Mouse (Mus musculus) heart, embryonic 14.5 days (tissue): Measurements from ENCODE around the gene Crhr2. TPM values are rescaled to one million over a fixed set of nuclear protein-coding genes. Genes with fewer than 3 reads are reported as not detected.

Experiments used
- ATAC-seq: fragments of 200-750 bp; cut with Nextera tagmentation; 2 replicates; pipeline ENCODE4 v1.8.0; 2017; ENCODE audit warnings: low read depth, moderate TSS enrichment; ENCODE audit not compliant: insufficient number of reproducible peaks, insufficient read depth, low FRiP score
- H3K27ac ChIP-seq, 2 experiments: fragments of 200-500 bp in 1 of 2; fragments of 300-500 bp in 1 of 2; sonication (generic) in 1 of 2; replicated peaks in 1 of 2; 2 replicates each; pipeline ENCODE4 v1.5.1; 2012 to 2014; ENCODE audit warnings: low read depth in 2 of 2, low read length in 2 of 2, control low read depth in 1 of 2, mild to moderate bottlenecking in 1 of 2, mixed read lengths in 1 of 2; ENCODE audit not compliant: control insufficient read depth in 1 of 2, insufficient read depth in 1 of 2
- H3K27me3 ChIP-seq: fragments of 300-500 bp; sonication (generic); 2 replicates; pipeline ENCODE4 v1.6.1; 2014; ENCODE audit warnings: mild to moderate bottlenecking, low read length, control low read depth; ENCODE audit not compliant: control insufficient read depth, insufficient read depth
- H3K36me3 ChIP-seq: fragments of 300-500 bp; sonication (generic); 2 replicates; pipeline ENCODE4 v1.6.1; 2014; ENCODE audit warnings: mild to moderate bottlenecking, control low read depth, low read length, mixed read lengths; ENCODE audit not compliant: control insufficient read depth, insufficient read depth
- H3K4me1 ChIP-seq, 2 experiments: fragments of 200-500 bp in 1 of 2; fragments of 300-500 bp in 1 of 2; sonication (generic) in 1 of 2; 2 replicates each; pipeline ENCODE4 v1.6.1; 2012 to 2014; ENCODE audit warnings: low read length in 2 of 2, control low read depth in 1 of 2, mixed read lengths in 1 of 2; ENCODE audit not compliant: control insufficient read depth in 2 of 2, insufficient read depth in 2 of 2
- H3K4me2 ChIP-seq: fragments of 300-500 bp; sonication (generic); 2 replicates; pipeline ENCODE4 v1.6.1; 2014; ENCODE audit warnings: mild to moderate bottlenecking, low read length
- H3K4me3 ChIP-seq, 2 experiments: fragments of 200-500 bp in 1 of 2; fragments of 300-500 bp in 1 of 2; sonication (generic) in 1 of 2; 2 replicates each; pipeline ENCODE4 v1.5.1; 2012 to 2014; ENCODE audit warnings: low read length in 2 of 2, mild to moderate bottlenecking in 2 of 2, control low read depth in 1 of 2, low read depth in 1 of 2, moderate library complexity in 1 of 2; ENCODE audit not compliant: control insufficient read depth in 1 of 2, insufficient read depth in 1 of 2
- H3K9ac ChIP-seq: fragments of 300-500 bp; sonication (generic); 2 replicates; pipeline ENCODE4 v1.6.1; 2014; ENCODE audit warnings: mild to moderate bottlenecking, low read length
- H3K9me3 ChIP-seq: fragments of 300-500 bp; sonication (generic); 2 replicates; pipeline ENCODE4 v1.6.1; 2016; ENCODE audit warnings: low read length, control low read depth; ENCODE audit not compliant: control insufficient read depth
- WGBS: fragments of 180-500 bp; shearing (Covaris S2); extraction: QIAGEN DNeasy Blood & Tissue Kit; methylation state at CpG from one replicate; pipeline ENCODE4 v1.1.7; 2014; 5-methylcytosine and 5-hydroxymethylcytosine counted together
- polyA plus RNA-seq: library from polyadenylated mRNA; unstranded; fragments of >200 nt; fragmentation: Nextera tagmentation; extraction: Ambion mirVana; gene quantifications from 2 replicates; pipeline ENCODE4 v1.2.1, GENCODE M21; 2014

Crhr2 gene
- polyA plus RNA-seq, 1 experiment from 2014 or later: 10.0 TPM

DNA sequence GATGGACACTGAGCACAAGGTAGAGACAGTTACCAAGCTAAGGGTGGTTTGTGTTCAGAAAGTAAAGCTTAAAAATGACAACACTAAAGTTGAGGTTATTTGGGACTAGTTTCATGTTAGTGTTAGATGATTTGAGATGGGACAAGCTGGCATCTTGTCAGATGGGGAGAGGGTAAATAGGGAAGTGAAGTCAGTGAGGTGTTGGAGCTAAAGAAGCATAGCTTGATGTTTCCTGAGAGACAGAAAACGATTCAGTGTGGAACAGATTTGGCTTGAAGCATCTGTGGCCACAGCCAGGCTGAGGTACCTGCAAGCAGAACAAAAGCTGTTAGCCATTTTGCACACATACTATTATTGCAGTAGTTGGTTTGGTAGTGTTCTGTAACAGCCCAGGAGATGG is 87.5 kb downstream of the Crhr2 start:
- Histone ChIP-seq H3K36me3 (peaks cover 35% of the 10 kb centered on the region), H3K4me3 (no peak overlapping the region), H3K9me3 (no peaks in the 10 kb centered on the region), H3K4me1 (peaks cover 0 to 4% of the 10 kb centered on the region in 2 experiments; a peak in 2 of 4 replicates), H3K27me3 (no peaks in the 10 kb centered on the region), H3K9ac (no peak overlapping the region), H3K27ac (no peak overlapping the region), H3K4me2 (no peak overlapping the region)
- no peak for ATAC-seq
- WGBS: 69% methylated on average over 1 of the region's 1 CpGs

DNA sequence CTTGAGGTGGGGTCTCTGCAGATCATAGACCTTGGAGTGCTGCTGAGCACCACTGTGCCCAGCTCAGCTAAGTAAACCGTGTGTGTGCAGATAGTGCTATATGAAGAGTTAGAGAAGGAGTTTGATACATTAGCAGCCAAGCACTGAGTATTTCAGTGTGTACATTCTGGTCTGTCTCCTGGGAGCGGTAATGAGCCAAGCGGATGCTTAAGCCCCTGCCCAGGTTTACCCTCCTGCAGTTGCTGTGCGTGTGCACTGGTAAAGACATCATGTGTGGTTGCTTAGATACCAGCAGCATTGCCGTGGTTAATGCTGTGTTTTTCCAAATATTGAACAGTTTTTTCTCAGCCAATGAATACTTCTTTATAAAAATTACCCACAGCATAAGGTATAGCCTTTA is 88.3 kb downstream of the Crhr2 start:
- Histone ChIP-seq H3K9ac (no peak overlapping the region), H3K36me3 (peaks cover 27% of the 10 kb centered on the region), H3K4me3 (no peak overlapping the region), H3K9me3 (no peaks in the 10 kb centered on the region), H3K27me3 (no peaks in the 10 kb centered on the region), H3K27ac (no peak overlapping the region), H3K4me2 (no peak overlapping the region), H3K4me1 (peaks cover 0 to 11% of the 10 kb centered on the region in 2 experiments; a peak in 3 of 4 replicates)
- WGBS: 85% methylated on average over 5 of the region's 5 CpGs
- ATAC-seq: no peak

DNA sequence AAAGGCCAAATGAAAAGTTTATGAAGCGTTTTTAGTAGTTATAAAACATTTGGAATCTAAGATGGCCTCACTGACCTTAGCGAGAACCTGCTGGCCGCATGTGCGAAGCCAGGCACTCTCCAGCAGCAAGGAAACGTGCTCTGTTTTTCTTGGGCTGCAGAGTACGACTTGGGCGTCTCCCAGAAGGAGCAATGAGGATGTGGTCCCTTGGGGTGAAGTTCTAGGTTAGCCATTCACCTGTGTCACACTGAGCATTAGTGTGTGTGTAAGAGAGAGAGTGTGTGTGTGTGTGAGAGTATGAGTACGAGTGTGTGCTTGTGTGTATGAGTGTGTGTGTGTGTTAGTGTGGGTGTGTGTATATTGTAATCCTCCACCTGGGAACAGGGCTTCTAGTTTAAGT is 89.6 kb downstream of the Crhr2 start:
- Histone ChIP-seq H3K9me3 (no peaks in the 10 kb centered on the region), H3K27ac (no peak overlapping the region), H3K9ac (no peak overlapping the region), H3K36me3 (peaks cover 16% of the 10 kb centered on the region), H3K27me3 (no peaks in the 10 kb centered on the region), H3K4me2 (no peak overlapping the region), H3K4me3 (no peak overlapping the region), H3K4me1 (peaks cover 0 to 18% of the 10 kb centered on the region in 2 experiments; a peak in 3 of 4 replicates)
- ATAC-seq: no peak
- WGBS: 68% methylated on average over 8 of the region's 8 CpGs

Other genes with a start within 250 kb of the Crhr2 start
- gene Nod1, start 160.4 kb downstream of the Crhr2 start, polyA plus RNA-seq: 4.6 and 4.9 TPM in 2 replicates
- 6.6 and 6.8 TPM in 2 replicates for gene Ggct, start 140.1 kb downstream of the Crhr2 start, polyA plus RNA-seq
- 149 and 164 TPM in 2 replicates for gene Gars, start 95.0 kb downstream of the Crhr2 start, polyA plus RNA-seq
- 0.24 TPM in 1 of 2 replicates, not detected in the other for gene Inmt, start 42.0 kb upstream of the Crhr2 start, polyA plus RNA-seq
- 8.9 and 9.5 TPM in 2 replicates for gene Mindy4, start 70.4 kb upstream of the Crhr2 start, polyA plus RNA-seq
- gene Aqp1, start 203.4 kb upstream of the Crhr2 start, polyA plus RNA-seq: 3.5 and 8.7 TPM in 2 replicates
- gene Ghrhr, start 243.3 kb upstream of the Crhr2 start, polyA plus RNA-seq: not detected in 2 replicates